Mouse (Mus musculus) kidney, postnatal 10 days (tissue): Measurements from ENCODE around the gene Fam83f.

Experiments
- DNase-seq: peaks from one replicate; pipeline ENCODE4 v3.0.0; 2021; ENCODE audit warnings: mixed read lengths

Gene Fam83f

GRCm38 (mm10) chr15:80672810-80673209 lies 1.2 kb downstream of the Fam83f start:
- DNase-seq = no peak

GRCm38 (mm10) chr15:80673337-80674095 lies 1.9 kb downstream of the Fam83f start:
- DNase-seq = no peak

GRCm38 (mm10) chr15:80674700-80675099 lies 3.1 kb downstream of the Fam83f start:
- DNase-seq = no peak

GRCm38 (mm10) chr15:80679515-80680215 lies 8.0 kb downstream of the Fam83f start:
- DNase-seq = peak; percentile 75

- peak; percentile 86 for DNase-seq
Observed at GRCm38 (mm10) chr15:80680347-80681030, 8.8 kb downstream of the Fam83f start.

GRCm38 (mm10) chr15:80681466-80681881 lies 9.8 kb downstream of the Fam83f start:
- DNase-seq = no peak

- no peak for DNase-seq
Observed at GRCm38 (mm10) chr15:80682343-80682742, 10.7 kb downstream of the Fam83f start.

GRCm38 (mm10) chr15:80683151-80683550 lies 11.5 kb downstream of the Fam83f start:
- peak; percentile 61 for DNase-seq

- no peak for DNase-seq
Observed at GRCm38 (mm10) chr15:80683990-80684389, 12.3 kb downstream of the Fam83f start.

GRCm38 (mm10) chr15:80684786-80685602 lies 13.3 kb downstream of the Fam83f start:
- no peak for DNase-seq

GRCm38 (mm10) chr15:80685603-80685895 lies 13.9 kb downstream of the Fam83f start:
- no peak for DNase-seq

- no peak for DNase-seq
Observed at GRCm38 (mm10) chr15:80688536-80688935, 16.9 kb downstream of the Fam83f start.

- no peak for DNase-seq
Observed at GRCm38 (mm10) chr15:80693492-80693891, 21.8 kb downstream of the Fam83f start.

GRCm38 (mm10) chr15:80694125-80694910 lies 22.7 kb downstream of the Fam83f start:
- DNase-seq = peak; percentile 78

- DNase-seq = no peak
Observed at GRCm38 (mm10) chr15:80697564-80697963, 25.9 kb downstream of the Fam83f start.

- no peak for DNase-seq
Observed at GRCm38 (mm10) chr15:80701481-80702257, 30.0 kb downstream of the Fam83f start.

- no peak for DNase-seq
Observed at GRCm38 (mm10) chr15:80702910-80703309, 31.3 kb downstream of the Fam83f start.

GRCm38 (mm10) chr15:80703495-80703894 lies 31.8 kb downstream of the Fam83f start:
- DNase-seq = no peak

GRCm38 (mm10) chr15:80704267-80704666 lies 32.6 kb downstream of the Fam83f start:
- DNase-seq = peak; percentile 90

- peak; percentile 92 for DNase-seq
Observed at GRCm38 (mm10) chr15:80705828-80706549, 34.3 kb downstream of the Fam83f start.

- no peak for DNase-seq
Observed at GRCm38 (mm10) chr15:80706596-80706995, 34.9 kb downstream of the Fam83f start.
